Comparison of ENCODE assay signal across 8 mouse cellular contexts in genomic region chr2:129873489-129873888, GRCm38 (mm10).
DNase-seq lines count a peak whose midpoint lies in the region; ATAC-seq and TF ChIP-seq lines count a peak whose summit lies in the region.

No protein-coding gene starts in this region.

- TF ChIP-seq POLR2A in cerebellum, adult 2 months (IDR thresholded peaks at IDR 0.05; ENCODE audit: borderline replicate concordance, insufficient read depth, low read length): no peak

- DNase-seq in T-cell, adult 2 months (ENCODE audit: low spot score): peak; percentile 58
- DNase-seq in cerebellum, adult 2 months: peak; percentile 86 to 95
- DNase-seq in frontal cortex, adult 2 months (ENCODE audit: extremely low spot score in 1 of 2, low spot score in 1 of 2): peak; percentile 63 to 96
- peak; percentile 87 to 93 for DNase-seq in left cerebral cortex, adult 18-20 months (ENCODE audit: low spot score in 2 of 2)
- peak; percentile 77 for DNase-seq in midbrain, embryonic 10.5 days (ENCODE audit: low spot score)
- DNase-seq in right cerebral cortex, postnatal 36 days (ENCODE audit: low spot score in 2 of 2): peak; percentile 74 to 82

- no peak overlapping the region for H3K4me2 ChIP-seq in hindbrain, embryonic 16.5 days (ENCODE audit: low read length)

- no peaks in the 10 kb centered on the region for H3K9me3 ChIP-seq in hindbrain, embryonic 16.5 days (ENCODE audit: control insufficient read depth, low read length)
- no peaks in the 10 kb centered on the region for H3K9me3 ChIP-seq in midbrain, embryonic 10.5 days (replicated peaks)

- peak; percentile 90 for ATAC-seq in hindbrain, embryonic 16.5 days
- ATAC-seq in erythroblast, adult 5-6 weeks (replicated peaks; ENCODE audit: low FRiP score, poor library complexity, severe bottlenecking): no peak; the same call in 1 of the 2 replicates

- no peak overlapping the region for H3K4me3 ChIP-seq in cerebellum, adult 2 months (replicated peaks; ENCODE audit: insufficient read depth, low read depth, low read length)
- H3K4me3 ChIP-seq in hindbrain, embryonic 16.5 days (ENCODE audit: low read length): no peak overlapping the region
- no peak overlapping the region for H3K4me3 ChIP-seq in midbrain, embryonic 10.5 days

- no peaks in the 10 kb centered on the region for H3K27me3 ChIP-seq in cerebellum, adult 2 months (ENCODE audit: control insufficient read depth, insufficient read depth, low read length)
- no peaks in the 10 kb centered on the region for H3K27me3 ChIP-seq in hindbrain, embryonic 16.5 days (replicated peaks; ENCODE audit: control insufficient read depth, insufficient read depth, low read length)
- H3K27me3 ChIP-seq in midbrain, embryonic 10.5 days (ENCODE audit: low read depth, poor library complexity, severe bottlenecking): no peaks in the 10 kb centered on the region

- TF ChIP-seq CTCF in cerebellum, adult 2 months (IDR thresholded peaks at IDR 0.05; ENCODE audit: borderline replicate concordance, insufficient read depth, low read depth, low read length): peak; percentile 98

- no peak overlapping the region for H3K27ac ChIP-seq in cerebellum, adult 2 months (ENCODE audit: insufficient read depth, low read length)
- H3K27ac ChIP-seq in hindbrain, embryonic 16.5 days (ENCODE audit: low read depth, low read length): no peak overlapping the region
- no peak overlapping the region for H3K27ac ChIP-seq in midbrain, embryonic 10.5 days (replicated peaks)

- WGBS in cerebellum, adult 2 months: 3% methylated on average over 5 of the region's 5 CpGs
- 2% methylated on average over 5 of the region's 5 CpGs for WGBS in hindbrain, embryonic 16.5 days
- 12% methylated on average over 5 of the region's 5 CpGs for whole genome bisulfite sequencing in midbrain, embryonic 10.5 days

- H3K9ac ChIP-seq in hindbrain, embryonic 16.5 days (ENCODE audit: low read depth, low read length): no peak overlapping the region

- H3K4me1 ChIP-seq in cerebellum, adult 2 months (ENCODE audit: control insufficient read depth, insufficient read depth, low read length): peaks cover 6% of the 10 kb centered on the region; the same call in 1 of the 2 replicates
- no peaks in the 10 kb centered on the region; the same call in 1 of the 2 replicates for H3K4me1 ChIP-seq in hindbrain, embryonic 16.5 days (ENCODE audit: control insufficient read depth, insufficient read depth, low read depth, low read length)
- H3K4me1 ChIP-seq in midbrain, embryonic 10.5 days: 0 out of 2 replicates have a peak, but pooled peaks cover 2% of the 10 kb centered on the region

- H3K36me3 ChIP-seq in hindbrain, embryonic 16.5 days (ENCODE audit: control insufficient read depth, insufficient read depth, low read length): no peaks in the 10 kb centered on the region
- no peaks in the 10 kb centered on the region for H3K36me3 ChIP-seq in midbrain, embryonic 10.5 days
